Mouse (Mus musculus) forebrain, embryonic 13.5 days (tissue): ENCODE results near the gene 1810046K07Rik. TPM values are rescaled to one million over a fixed set of nuclear protein-coding genes. Genes with fewer than 3 reads are reported as not detected.

Source experiments
- ATAC-seq: fragments of 200-750 bp; cut with Nextera tagmentation; 2 replicates; pipeline ENCODE4 v1.8.0; 2017
- H3K27ac ChIP-seq: fragments of 300-500 bp; sonication (generic); 2 replicates; pipeline ENCODE4 v1.5.1; 2015; ENCODE audit warnings: inconsistent platforms, mild to moderate bottlenecking, moderate library complexity
- H3K27me3 ChIP-seq: fragments of 300-500 bp; sonication (generic); 2 replicates; pipeline ENCODE4 v1.6.1; 2015; ENCODE audit warnings: mild to moderate bottlenecking, inconsistent platforms
- H3K36me3 ChIP-seq: fragments of 300-500 bp; sonication (generic); 2 replicates; pipeline ENCODE4 v1.6.1; 2015; ENCODE audit warnings: mild to moderate bottlenecking, inconsistent platforms; ENCODE audit not compliant: poor library complexity, severe bottlenecking
- H3K4me1 ChIP-seq: fragments of 300-500 bp; sonication (generic); 2 replicates; pipeline ENCODE4 v1.6.1; 2015; ENCODE audit warnings: inconsistent platforms
- H3K4me2 ChIP-seq: fragments of 300-500 bp; sonication (generic); 2 replicates; pipeline ENCODE4 v1.6.1; 2015; ENCODE audit warnings: inconsistent platforms, mild to moderate bottlenecking, moderate library complexity
- H3K4me3 ChIP-seq: fragments of 300-500 bp; sonication (generic); 2 replicates; pipeline ENCODE4 v1.5.1; 2015; ENCODE audit warnings: mild to moderate bottlenecking, inconsistent platforms
- H3K9ac ChIP-seq: fragments of 300-500 bp; sonication (generic); 2 replicates; pipeline ENCODE4 v1.6.1; 2015; ENCODE audit warnings: mild to moderate bottlenecking, inconsistent platforms
- H3K9me3 ChIP-seq: fragments of 300-500 bp; sonication (generic); replicated peaks from 2 replicates; pipeline ENCODE4 v1.6.1; 2016; ENCODE audit warnings: inconsistent platforms
- WGBS: fragments of 180-500 bp; shearing (Covaris S2); methylation state at CpG from one replicate; pipeline ENCODE4 v1.1.7; 2015; 5-methylcytosine and 5-hydroxymethylcytosine counted together
- polyA plus RNA-seq: library from polyadenylated mRNA; unstranded; fragments of >200 nt; fragmentation: Nextera tagmentation; extraction: Ambion mirVana; gene quantifications from 2 replicates; pipeline ENCODE4 v1.2.1, GENCODE M21; 2015

1810046K07Rik gene
- polyA plus RNA-seq, 1 experiment from 2014 or later: not detected

GRCm38 (mm10) chr9:51290980-51291379 lies 37.7 kb downstream of the 1810046K07Rik start:
- Histone ChIP-seq H3K27me3 (no peaks in the 10 kb centered on the region), H3K36me3 (no peaks in the 10 kb centered on the region), H3K4me3 (no peak overlapping the region), H3K9ac (no peak overlapping the region), H3K27ac (no peak overlapping the region), H3K4me2 (no peak overlapping the region), H3K9me3 (no peaks in the 10 kb centered on the region), H3K4me1 (no peaks in the 10 kb centered on the region)
- ATAC-seq: no peak
- WGBS: 73% methylated on average over 4 of the region's 4 CpGs

- Histone ChIP-seq H3K9ac (no peak overlapping the region), H3K4me1 (no peaks in the 10 kb centered on the region), H3K27ac (no peak overlapping the region), H3K4me2 (no peak overlapping the region), H3K4me3 (no peak overlapping the region), H3K36me3 (no peaks in the 10 kb centered on the region), H3K27me3 (0 out of 2 replicates have a peak, but pooled peaks cover 2% of the 10 kb centered on the region), H3K9me3 (no peaks in the 10 kb centered on the region)
- 68% methylated on average over 2 of the region's 2 CpGs for WGBS
- no peak for ATAC-seq
Observed at GRCm38 (mm10) chr9:51286079-51286478, 42.6 kb downstream of the 1810046K07Rik start.

- Histone ChIP-seq H3K4me2 (peak within 1 kb of the TSS; percentile 88), H3K4me3 (peak within 1 kb of the TSS; percentile 48), H3K9me3 (no peaks in the 10 kb centered on the region), H3K27ac (no peak within 1 kb of the TSS), H3K36me3 (no peaks in the 10 kb centered on the region), H3K9ac (peak within 1 kb of the TSS; percentile 66), H3K27me3 (peaks cover 25% of the 10 kb centered on the region), H3K4me1 (peaks cover 17% of the 10 kb centered on the region)
- peak; percentile 97 for ATAC-seq
- under 1% methylated on average over 53 of the region's 53 CpGs for WGBS
Observed at GRCm38 (mm10) chr9:51278500-51279381, 50.0 kb downstream of the 1810046K07Rik start, which contains the start of gene Colca2. Gene Colca2 (minus strand): TSS chr9:51278569.

GRCm38 (mm10) chr9:51277834-51278498 lies 50.8 kb downstream of the 1810046K07Rik start:
- WGBS: 23% methylated on average over 13 of the region's 13 CpGs
- Histone ChIP-seq H3K4me1 (peaks cover 17% of the 10 kb centered on the region), H3K4me3 (peak overlapping the region; percentile 48), H3K27ac (no peak overlapping the region), H3K4me2 (peak overlapping the region; percentile 88), H3K9ac (peak overlapping the region; percentile 66), H3K36me3 (no peaks in the 10 kb centered on the region), H3K27me3 (peaks cover 25% of the 10 kb centered on the region), H3K9me3 (no peaks in the 10 kb centered on the region)
- no peak; the same call in 1 of the 2 replicates for ATAC-seq

GRCm38 (mm10) chr9:51274678-51275077 lies 54.0 kb downstream of the 1810046K07Rik start:
- H3K27ac ChIP-seq: no peak overlapping the region
- H3K4me2 ChIP-seq: no peak overlapping the region
- H3K36me3 ChIP-seq: no peaks in the 10 kb centered on the region
- H3K27me3 ChIP-seq: peaks cover 16% of the 10 kb centered on the region
- H3K4me3 ChIP-seq: no peak overlapping the region
- 8% methylated on average over 4 of the region's 4 CpGs for WGBS
- ATAC-seq: no peak
- no peak overlapping the region for H3K9ac ChIP-seq
- H3K9me3 ChIP-seq: no peaks in the 10 kb centered on the region
- H3K4me1 ChIP-seq: peaks cover 17% of the 10 kb centered on the region

GRCm38 (mm10) chr9:51273581-51274154 lies 55.0 kb downstream of the 1810046K07Rik start:
- Histone ChIP-seq H3K9me3 (no peaks in the 10 kb centered on the region), H3K36me3 (no peaks in the 10 kb centered on the region), H3K9ac (no peak overlapping the region), H3K4me1 (peaks cover 9% of the 10 kb centered on the region), H3K4me3 (no peak overlapping the region), H3K4me2 (no peak overlapping the region), H3K27me3 (peaks cover 6% of the 10 kb centered on the region), H3K27ac (no peak overlapping the region)
- ATAC-seq: no peak
- WGBS: 60% methylated on average over 9 of the region's 9 CpGs

GRCm38 (mm10) chr9:51272102-51272501 lies 56.6 kb downstream of the 1810046K07Rik start:
- H3K9ac ChIP-seq: no peak overlapping the region
- no peak overlapping the region for H3K4me3 ChIP-seq
- no peaks in the 10 kb centered on the region for H3K27me3 ChIP-seq
- H3K4me2 ChIP-seq: no peak overlapping the region
- no peak for ATAC-seq
- no peaks in the 10 kb centered on the region for H3K4me1 ChIP-seq
- no peaks in the 10 kb centered on the region for H3K36me3 ChIP-seq
- H3K27ac ChIP-seq: no peak overlapping the region
- H3K9me3 ChIP-seq: no peaks in the 10 kb centered on the region
- WGBS: 84% methylated on average over 5 of the region's 5 CpGs

- H3K36me3 ChIP-seq: no peaks in the 10 kb centered on the region
- no peaks in the 10 kb centered on the region for H3K4me1 ChIP-seq
- no peak overlapping the region for H3K27ac ChIP-seq
- no peak overlapping the region for H3K4me2 ChIP-seq
- 43% methylated on average over 8 of the region's 8 CpGs for WGBS
- no peak overlapping the region for H3K9ac ChIP-seq
- H3K27me3 ChIP-seq: no peaks in the 10 kb centered on the region
- H3K4me3 ChIP-seq: no peak overlapping the region
- no peaks in the 10 kb centered on the region for H3K9me3 ChIP-seq
- ATAC-seq: no peak
Observed at GRCm38 (mm10) chr9:51271073-51271472, 57.6 kb downstream of the 1810046K07Rik start.

- Histone ChIP-seq H3K27me3 (no peaks in the 10 kb centered on the region), H3K36me3 (no peaks in the 10 kb centered on the region), H3K9ac (no peak overlapping the region), H3K9me3 (no peaks in the 10 kb centered on the region), H3K4me3 (no peak overlapping the region), H3K4me1 (no peaks in the 10 kb centered on the region), H3K27ac (no peak overlapping the region), H3K4me2 (no peak overlapping the region)
- ATAC-seq: no peak
- 71% methylated on average over 5 of the region's 5 CpGs for WGBS
Observed at GRCm38 (mm10) chr9:51268852-51269251, 59.9 kb downstream of the 1810046K07Rik start.

- Histone ChIP-seq H3K4me2 (no peak overlapping the region), H3K4me1 (no peaks in the 10 kb centered on the region), H3K9me3 (no peaks in the 10 kb centered on the region), H3K9ac (no peak overlapping the region), H3K27ac (no peak overlapping the region), H3K36me3 (no peaks in the 10 kb centered on the region), H3K4me3 (no peak overlapping the region), H3K27me3 (no peaks in the 10 kb centered on the region)
- 85% methylated on average over 5 of the region's 5 CpGs for WGBS
- no peak for ATAC-seq
Observed at GRCm38 (mm10) chr9:51258426-51258825, 70.3 kb downstream of the 1810046K07Rik start.

- Histone ChIP-seq H3K36me3 (no peaks in the 10 kb centered on the region), H3K27ac (no peak overlapping the region), H3K4me3 (no peak overlapping the region), H3K27me3 (no peaks in the 10 kb centered on the region), H3K4me2 (no peak overlapping the region), H3K9me3 (no peaks in the 10 kb centered on the region), H3K9ac (no peak overlapping the region), H3K4me1 (no peaks in the 10 kb centered on the region)
- WGBS: 70% methylated on average over 4 of the region's 4 CpGs
- ATAC-seq: no peak
Observed at GRCm38 (mm10) chr9:51256780-51257502, 71.8 kb downstream of the 1810046K07Rik start.
